Mouse (Mus musculus) MEL (cell line): ENCODE data around the gene Vps39.

Source experiments
- BHLHE40 ChIP-seq: IDR thresholded peaks from 2 replicates; pipeline ENCODE4 v1.6.1; 2012; ENCODE audit warnings: low read depth, mild to moderate bottlenecking, inconsistent platforms, low read length, improper control_type of control experiment, borderline replicate concordance
- CTCF ChIP-seq, 3 experiments: IDR thresholded peaks in 2 of 3; conservative IDR thresholded peaks in 1 of 3; 2 replicates each; pipeline ENCODE4 v1.5.1; 2011 to 2012; ENCODE audit warnings: low read length in 3 of 3, low read depth in 2 of 3, mild to moderate bottlenecking in 2 of 3, improper control_type of control experiment in 1 of 3, inconsistent platforms in 1 of 3, mixed read lengths in 1 of 3, moderate library complexity in 1 of 3; ENCODE audit not compliant: control insufficient read depth in 1 of 3, insufficient read depth in 1 of 3, poor library complexity in 1 of 3, severe bottlenecking in 1 of 3
- GABPA ChIP-seq: IDR thresholded peaks from 2 replicates; pipeline ENCODE4 v1.6.1; 2012; ENCODE audit warnings: low read depth, mild to moderate bottlenecking, inconsistent platforms, low read length, improper control_type of control experiment, moderate library complexity
- GATA1 ChIP-seq: IDR thresholded peaks from 2 replicates; pipeline ENCODE4 v1.6.1; 2011; ENCODE audit warnings: low read depth, low read length, improper control_type of control experiment
- MXI1 ChIP-seq: IDR thresholded peaks from 2 replicates; pipeline ENCODE4 v1.6.1; 2011; ENCODE audit warnings: mild to moderate bottlenecking, low read depth, low read length, improper control_type of control experiment
- NELFE ChIP-seq: IDR thresholded peaks from 2 replicates; pipeline ENCODE4 v1.6.1; 2011; ENCODE audit warnings: low read depth, low read length, improper control_type of control experiment
- NRF1 ChIP-seq: IDR thresholded peaks from 2 replicates; pipeline ENCODE4 v1.6.1; 2014; ENCODE audit warnings: low read depth, mild to moderate bottlenecking, inconsistent platforms, low read length, improper control_type of control experiment, moderate library complexity; ENCODE audit not compliant: poor library complexity, insufficient read depth, severe bottlenecking
- SMC3 ChIP-seq: IDR thresholded peaks from 2 replicates; pipeline ENCODE4 v1.6.1; 2011; ENCODE audit warnings: low read depth, low read length, improper control_type of control experiment
- UBTF ChIP-seq: IDR thresholded peaks from 2 replicates; pipeline ENCODE4 v1.6.1; 2012; ENCODE audit warnings: low read depth, mild to moderate bottlenecking, inconsistent platforms, low read length, improper control_type of control experiment, moderate library complexity, borderline replicate concordance; ENCODE audit not compliant: insufficient read depth
- USF1 ChIP-seq: IDR thresholded peaks from 2 replicates; pipeline ENCODE4 v1.6.1; 2014; ENCODE audit warnings: low read depth, mild to moderate bottlenecking, inconsistent platforms, low read length, improper control_type of control experiment, moderate library complexity
- ZMIZ1 ChIP-seq: IDR thresholded peaks from 2 replicates; pipeline ENCODE4 v1.6.1; 2012; ENCODE audit warnings: low read depth, mild to moderate bottlenecking, inconsistent platforms, low read length, improper control_type of control experiment, moderate library complexity

- peak; percentile 41 to 68 (median 62) for TF ChIP-seq CTCF (IDR thresholded peaks at IDR 0.05 in 2 of 3, conservative IDR thresholded peaks at IDR 0.05 in 1 of 3; ENCODE audit: control insufficient read depth in 1 of 3, insufficient read depth in 1 of 3, low read depth in 2 of 3, low read length in 3 of 3, poor library complexity in 1 of 3, severe bottlenecking in 1 of 3)
- no peak for TF ChIP-seq UBTF
- TF ChIP-seq SMC3: peak; percentile 35
- TF ChIP-seq USF1: no peak
- TF ChIP-seq MXI1: no peak
- TF ChIP-seq NELFE: no peak
- TF ChIP-seq GABPA: no peak
- TF ChIP-seq NRF1: no peak
- no peak for TF ChIP-seq GATA1
- no peak for TF ChIP-seq ZMIZ1
- no peak for TF ChIP-seq BHLHE40
Observed at GRCm38 (mm10) chr2:120268635-120269034, 84.3 kb downstream of the Vps39 start.
